Comparison of ENCODE assay signal across 11 mouse cellular contexts in the genomic region with DNA sequence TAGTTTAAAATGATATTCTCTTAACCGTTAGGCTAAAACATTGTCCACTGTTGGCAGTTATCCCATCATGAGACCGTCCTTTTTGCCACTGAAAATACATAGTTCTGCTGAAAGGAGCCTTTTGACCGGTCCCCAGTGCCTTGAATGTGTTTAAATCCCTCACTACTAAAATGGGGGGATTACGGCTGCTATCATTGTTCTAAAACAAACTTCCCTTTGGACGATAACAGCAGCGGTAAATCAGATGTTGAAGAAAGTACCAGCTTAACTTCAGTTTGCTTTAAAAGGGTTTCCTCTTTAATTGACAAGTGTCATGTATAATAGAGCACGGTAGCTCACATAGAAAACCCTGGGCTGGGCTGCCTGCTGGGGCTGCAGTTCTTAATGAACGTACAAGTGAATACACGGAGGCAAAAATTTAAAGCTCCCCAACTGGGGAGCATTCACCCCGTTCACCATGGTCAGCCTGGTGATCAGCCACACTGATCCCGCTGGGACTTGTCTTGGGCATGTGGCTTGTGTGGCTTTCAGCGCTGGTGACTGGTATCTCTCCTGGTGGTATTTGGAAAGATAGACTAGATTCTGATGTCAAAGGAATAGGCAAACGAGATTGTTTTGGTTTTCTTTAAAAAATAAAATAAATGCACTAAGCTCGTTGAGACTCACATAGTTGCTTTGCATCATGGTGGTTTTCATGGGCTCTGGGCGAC.
DNase-seq lines count a peak whose midpoint lies in the region; ATAC-seq and TF ChIP-seq lines count a peak whose summit lies in the region.
"Had no signal": no experiment of that assay in that cellular context is flagged by ENCODE, and none has a peak within 500 bp of the region (broad histone marks: within the 10 kb centered on the region; RNA-seq: fewer than 3 reads in every experiment).

No protein-coding gene starts in this region.

- no peaks in the 10 kb centered on the region for H3K9me3 ChIP-seq in hindbrain, embryonic 13.5 days
- H3K9me3 ChIP-seq in hindbrain, postnatal 0 days (ENCODE audit: low read length), result no peaks in the 10 kb centered on the region
- no peaks in the 10 kb centered on the region for H3K9me3 ChIP-seq in neural tube, embryonic 14.5 days (ENCODE audit: control insufficient read depth, low read length)
- H3K9me3 ChIP-seq in neural tube, embryonic 15.5 days (replicated peaks), result no peaks in the 10 kb centered on the region
- H3K9me3 ChIP-seq in forebrain, postnatal 0 days (ENCODE audit: low read length), result no peaks in the 10 kb centered on the region

- no peaks in the 10 kb centered on the region for H3K36me3 ChIP-seq in hindbrain, embryonic 13.5 days
- H3K36me3 ChIP-seq in hindbrain, postnatal 0 days (ENCODE audit: insufficient read depth, low read length), result no peaks in the 10 kb centered on the region
- no peaks in the 10 kb centered on the region for H3K36me3 ChIP-seq in neural tube, embryonic 14.5 days (ENCODE audit: control insufficient read depth, insufficient read depth, low read length)
- no peaks in the 10 kb centered on the region for H3K36me3 ChIP-seq in neural tube, embryonic 15.5 days
- H3K36me3 ChIP-seq in forebrain, postnatal 0 days (ENCODE audit: insufficient read depth), result no peaks in the 10 kb centered on the region
- no peaks in the 10 kb centered on the region for H3K36me3 ChIP-seq in thymus, adult 2 months (ENCODE audit: control insufficient read depth, insufficient read depth, low read length)

- 49% methylated on average over 15 of the region's 15 CpGs for WGBS in hindbrain, embryonic 13.5 days
- WGBS in hindbrain, postnatal 0 days, result 41% methylated on average over 15 of the region's 15 CpGs
- 41% methylated on average over 15 of the region's 15 CpGs for WGBS in neural tube, embryonic 14.5 days
- WGBS in neural tube, embryonic 15.5 days, result 40% methylated on average over 15 of the region's 15 CpGs
- 13% methylated on average over 15 of the region's 15 CpGs for WGBS in forebrain, postnatal 0 days
- 56% methylated on average over 15 of the region's 15 CpGs for WGBS in cerebellum, adult 2 months
- 86% methylated on average over 15 of the region's 15 CpGs for WGBS in thymus, adult 2 months

- H3K27me3 ChIP-seq in hindbrain, embryonic 13.5 days, result no peaks in the 10 kb centered on the region
- no peaks in the 10 kb centered on the region for H3K27me3 ChIP-seq in hindbrain, postnatal 0 days (ENCODE audit: insufficient read depth, low read length)
- H3K27me3 ChIP-seq in neural tube, embryonic 14.5 days (ENCODE audit: control insufficient read depth, insufficient read depth, low read length), result no peaks in the 10 kb centered on the region
- no peaks in the 10 kb centered on the region for H3K27me3 ChIP-seq in neural tube, embryonic 15.5 days (replicated peaks)
- no peaks in the 10 kb centered on the region for H3K27me3 ChIP-seq in forebrain, postnatal 0 days (ENCODE audit: insufficient read depth, low read length)
- no peaks in the 10 kb centered on the region for H3K27me3 ChIP-seq in cerebellum, adult 2 months (ENCODE audit: control insufficient read depth, insufficient read depth, low read length)
- no peaks in the 10 kb centered on the region for H3K27me3 ChIP-seq in thymus, adult 2 months (ENCODE audit: control insufficient read depth, insufficient read depth, low read length)

- no peak for DNase-seq in hindbrain, postnatal 0 days (ENCODE audit: low spot score)
- DNase-seq in forebrain, postnatal 0 days, result peak; percentile 47
- no peak for DNase-seq in cerebellum, adult 2 months
- DNase-seq in adrenal gland, postnatal 25 days, result no peak
- DNase-seq in thymus, adult 2 months, result no peak
- DNase-seq: thymus, postnatal 36 days had no signal

- H3K4me1 ChIP-seq in hindbrain, embryonic 13.5 days (replicated peaks), result peaks cover 44% of the 10 kb centered on the region
- peaks cover 15% of the 10 kb centered on the region for H3K4me1 ChIP-seq in hindbrain, postnatal 0 days (ENCODE audit: insufficient read depth, low read length)
- peaks cover 35% of the 10 kb centered on the region for H3K4me1 ChIP-seq in neural tube, embryonic 14.5 days (ENCODE audit: control insufficient read depth, insufficient read depth, low read length)
- peaks cover 40% of the 10 kb centered on the region for H3K4me1 ChIP-seq in neural tube, embryonic 15.5 days
- H3K4me1 ChIP-seq in forebrain, postnatal 0 days (ENCODE audit: insufficient read depth), result 0 out of 2 replicates have a peak, but pooled peaks cover 6% of the 10 kb centered on the region
- no peaks in the 10 kb centered on the region; the same call in 1 of the 2 replicates for H3K4me1 ChIP-seq in cerebellum, adult 2 months (ENCODE audit: control insufficient read depth, insufficient read depth, low read length)
- H3K4me1 ChIP-seq in thymus, adult 2 months (replicated peaks; ENCODE audit: control insufficient read depth, insufficient read depth, low read length), result 0 out of 2 replicates have a peak, but pooled peaks cover 2% of the 10 kb centered on the region

- no peak for ATAC-seq in hindbrain, embryonic 13.5 days (ENCODE audit: low FRiP score)
- no peak for ATAC-seq in hindbrain, postnatal 0 days
- ATAC-seq in neural tube, embryonic 14.5 days (ENCODE audit: low read depth), result no peak
- no peak for ATAC-seq in neural tube, embryonic 15.5 days (ENCODE audit: low FRiP score)
- ATAC-seq in forebrain, postnatal 0 days, result no peak

- no peak overlapping the region for H3K4me3 ChIP-seq in hindbrain, embryonic 13.5 days
- no peak overlapping the region for H3K4me3 ChIP-seq in hindbrain, postnatal 0 days (ENCODE audit: low read length)
- no peak overlapping the region for H3K4me3 ChIP-seq in neural tube, embryonic 14.5 days (ENCODE audit: low read depth, low read length)
- no peak overlapping the region for H3K4me3 ChIP-seq in neural tube, embryonic 15.5 days (replicated peaks)
- H3K4me3 ChIP-seq in forebrain, postnatal 0 days (ENCODE audit: low read depth, low read length), result no peak overlapping the region
- no peak overlapping the region for H3K4me3 ChIP-seq in cerebellum, adult 2 months (replicated peaks; ENCODE audit: insufficient read depth, low read depth, low read length)
- H3K4me3 ChIP-seq in thymus, adult 2 months (ENCODE audit: control insufficient read depth, insufficient read depth, low read length), result no peak overlapping the region
- H3K4me3 ChIP-seq: myocyte had no signal

- TF ChIP-seq CTCF in hindbrain, postnatal 0 days (IDR thresholded peaks at IDR 0.05; ENCODE audit: low read depth), result no peak
- TF ChIP-seq CTCF in forebrain, postnatal 0 days (IDR thresholded peaks at IDR 0.05; ENCODE audit: low read depth), result no peak
- no peak for TF ChIP-seq CTCF in cerebellum, adult 2 months (IDR thresholded peaks at IDR 0.05; ENCODE audit: borderline replicate concordance, insufficient read depth, low read depth, low read length)
- no peak for TF ChIP-seq CTCF in thymus, adult 2 months (IDR thresholded peaks at IDR 0.05; ENCODE audit: borderline replicate concordance, control insufficient read depth, extremely low read depth, insufficient read depth, low read length, poor library complexity)

- H3K4me2 ChIP-seq in hindbrain, embryonic 13.5 days, result 0 out of 2 replicates have a peak overlapping the region, but pooled peaks have one; percentile 6
- H3K4me2 ChIP-seq in hindbrain, postnatal 0 days (ENCODE audit: low read depth, low read length), result no peak overlapping the region; the same call in 1 of the 2 replicates
- peak overlapping the region; percentile 14; the same call in 1 of the 2 replicates for H3K4me2 ChIP-seq in neural tube, embryonic 14.5 days (ENCODE audit: low read depth, low read length)
- H3K4me2 ChIP-seq in neural tube, embryonic 15.5 days, result no peak overlapping the region
- H3K4me2 ChIP-seq in forebrain, postnatal 0 days (ENCODE audit: low read depth), result no peak overlapping the region

- no peak for TF ChIP-seq POLR2A in cerebellum, adult 2 months (IDR thresholded peaks at IDR 0.05; ENCODE audit: borderline replicate concordance, insufficient read depth, low read length)
- no peak for TF ChIP-seq POLR2A in thymus, adult 2 months (IDR thresholded peaks at IDR 0.05; ENCODE audit: control insufficient read depth, extremely low read depth, insufficient read depth, low read length, poor library complexity)

- H3K27ac ChIP-seq in hindbrain, embryonic 13.5 days, result no peak overlapping the region; the same call in 1 of the 2 replicates
- no peak overlapping the region; the same call in 1 of the 2 replicates for H3K27ac ChIP-seq in hindbrain, postnatal 0 days
- no peak overlapping the region for H3K27ac ChIP-seq in neural tube, embryonic 14.5 days (ENCODE audit: low read depth, low read length)
- H3K27ac ChIP-seq in neural tube, embryonic 15.5 days (replicated peaks), result no peak overlapping the region; the same call in 1 of the 2 replicates
- H3K27ac ChIP-seq in forebrain, postnatal 0 days (ENCODE audit: low read depth, low read length), result no peak overlapping the region
- H3K27ac ChIP-seq in cerebellum, adult 2 months (ENCODE audit: insufficient read depth, low read length), result no peak overlapping the region
- no peak overlapping the region for H3K27ac ChIP-seq in thymus, adult 2 months (ENCODE audit: control insufficient read depth, insufficient read depth, low read length)
- H3K27ac ChIP-seq: liver, embryonic 14.5 days had no signal

- no peak overlapping the region for H3K9ac ChIP-seq in hindbrain, embryonic 13.5 days
- H3K9ac ChIP-seq in hindbrain, postnatal 0 days (replicated peaks; ENCODE audit: low read length), result no peak overlapping the region
- no peak overlapping the region for H3K9ac ChIP-seq in neural tube, embryonic 14.5 days (replicated peaks; ENCODE audit: low read depth, low read length)
- H3K9ac ChIP-seq in neural tube, embryonic 15.5 days (replicated peaks), result no peak overlapping the region
- H3K9ac ChIP-seq in forebrain, postnatal 0 days, result no peak overlapping the region
- H3K9ac ChIP-seq: liver, embryonic 14.5 days had no signal

Comparison
In these comparisons a context has a peak if more than half of its experiments do, and no peak if none do; other contexts are left out.
1. H3K4me2 ChIP-seq: peak in hindbrain, embryonic 13.5 days (single experiment) and neural tube, embryonic 14.5 days (single experiment); none in hindbrain, postnatal 0 days (single experiment), neural tube, embryonic 15.5 days (single experiment) and forebrain, postnatal 0 days (single experiment).